Mouse (Mus musculus): Measurements from ENCODE around the gene Fnip1. TPM values are rescaled to one million over a fixed set of nuclear protein-coding genes. Genes with fewer than 3 reads are reported as not detected.

Gene Fnip1
- total RNA-seq, 2 experiments from 2014 or later = 34.7 to 36.4 TPM

DNA sequence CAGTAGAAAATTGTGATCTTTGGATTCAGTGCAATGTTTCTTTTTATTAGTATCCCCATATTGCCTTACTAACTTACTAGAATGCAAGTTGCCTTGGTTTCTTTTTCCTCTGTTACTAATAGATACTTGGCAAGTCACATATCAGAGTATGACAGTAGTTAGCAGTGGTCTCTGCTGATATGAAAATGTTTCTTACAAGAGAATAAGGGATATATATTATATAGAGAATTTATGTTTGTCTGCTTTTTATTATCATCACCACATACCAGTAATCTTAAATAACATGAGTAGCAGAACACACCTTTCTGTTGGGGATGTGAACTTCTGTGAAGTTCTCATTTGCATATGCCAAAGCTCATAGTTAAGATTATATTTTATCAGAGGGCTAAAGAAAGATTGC, 104.4 kb downstream of the Fnip1 start:
- DNase-seq = no peak

DNA sequence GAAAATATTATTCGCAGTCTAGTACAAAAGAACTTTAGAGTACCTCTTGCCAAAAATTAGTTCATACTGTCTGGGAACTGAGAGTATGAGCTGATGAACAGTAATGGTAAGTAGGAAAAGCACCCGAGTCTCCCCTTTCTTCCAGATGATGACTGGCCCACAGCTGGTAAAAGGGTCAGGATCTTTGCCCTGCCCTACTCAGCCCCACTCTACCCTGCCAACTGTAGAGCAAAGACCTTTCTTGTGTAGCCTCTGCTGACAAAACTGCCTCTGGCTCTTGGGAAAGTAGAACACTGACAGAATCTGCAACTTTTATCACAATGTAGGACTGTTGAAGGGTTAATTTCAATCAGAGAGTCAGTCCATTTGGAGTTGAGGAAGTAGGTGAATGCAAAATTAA, 117.0 kb downstream of the Fnip1 start:
- no peak for DNase-seq

GRCm38 (mm10) chr11:54562761-54563160, 124.8 kb downstream of the Fnip1 start:
- DNase-seq = peak; percentile 24 to 26

Other genes starting within 250 kb of the Fnip1 start
- not detected for gene Csf2, start 188.5 kb upstream of the Fnip1 start, total RNA-seq (2021)
- not detected for gene Il3, start 170.9 kb upstream of the Fnip1 start, total RNA-seq (2021)
- gene Acsl6, start 134.4 kb upstream of the Fnip1 start, total RNA-seq (2021) = 10 to 100 TPM; 11.1 to 14.8 TPM
- not detected for gene Meikin, start 67.5 kb upstream of the Fnip1 start, total RNA-seq (2021)
- gene Rapgef6, start 84.6 kb downstream of the Fnip1 start, total RNA-seq (2021) = 10 to 100 TPM; 19.7 to 20.9 TPM

Data from heart, adult 18-20 months (tissue).